Mouse (Mus musculus): Measurements from ENCODE around the gene Iqcf3. TPM values are rescaled to one million over a fixed set of nuclear protein-coding genes. Genes with fewer than 3 reads are reported as not detected.
"Not testable (repeated sequence)": the region's sequence is repeated elsewhere in the genome, so short reads cannot be mapped to it uniquely, and the experiment has no call there.

Gene Iqcf3
- polyA plus RNA-seq, 1 experiment from 2014 or later: not detected

DNA sequence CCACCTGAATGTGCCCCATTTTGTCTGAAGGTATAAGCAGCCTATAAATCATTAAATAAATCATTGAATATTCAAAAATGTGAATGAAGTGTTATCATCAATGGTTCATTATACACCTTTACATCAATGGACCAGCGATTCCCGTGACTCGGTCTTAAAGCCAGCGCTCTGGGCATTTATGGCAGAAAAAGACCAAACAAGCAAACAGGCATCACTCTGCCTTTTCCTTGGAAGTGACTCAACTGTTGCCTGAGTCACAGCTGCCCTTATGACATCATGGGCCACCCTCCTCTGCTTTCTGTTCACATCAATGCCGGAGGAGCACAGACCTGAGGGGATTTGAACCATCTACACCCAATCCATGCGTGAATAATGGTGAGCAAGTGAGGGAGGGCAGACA, 61.8 kb downstream of the Iqcf3 start, which contains the start of gene Iqcf1:
Iqcf1 (plus strand) TSS at position 301 of the 400 bp plus-strand sequence.
- DNase-seq (ENCODE audit: low spot score) (no peak), ATAC-seq (ENCODE audit: insufficient read depth, low FRiP score, low TSS enrichment) (no peak)
- Histone ChIP-seq H3K27ac (ENCODE audit: low read depth, low read length) (no peak within 1 kb of the TSS), H3K36me3 (ENCODE audit: control insufficient read depth, insufficient read depth, low read length) (no peaks in the 10 kb centered on the region), H3K27me3 (ENCODE audit: control insufficient read depth, insufficient read depth, low read length) (no peaks in the 10 kb centered on the region), H3K4me2 (ENCODE audit: low read depth) (no peak within 1 kb of the TSS), H3K4me3 (ENCODE audit: low read depth, low read length) (no peak within 1 kb of the TSS), H3K9me3 (ENCODE audit: control insufficient read depth, low read length) (no peaks in the 10 kb centered on the region), H3K9ac (ENCODE audit: low read length) (no peak within 1 kb of the TSS), H3K4me1 (ENCODE audit: control insufficient read depth, insufficient read depth, low read length) (no peaks in the 10 kb centered on the region)
- 95% methylated on average over 6 of the region's 6 CpGs for WGBS

DNA sequence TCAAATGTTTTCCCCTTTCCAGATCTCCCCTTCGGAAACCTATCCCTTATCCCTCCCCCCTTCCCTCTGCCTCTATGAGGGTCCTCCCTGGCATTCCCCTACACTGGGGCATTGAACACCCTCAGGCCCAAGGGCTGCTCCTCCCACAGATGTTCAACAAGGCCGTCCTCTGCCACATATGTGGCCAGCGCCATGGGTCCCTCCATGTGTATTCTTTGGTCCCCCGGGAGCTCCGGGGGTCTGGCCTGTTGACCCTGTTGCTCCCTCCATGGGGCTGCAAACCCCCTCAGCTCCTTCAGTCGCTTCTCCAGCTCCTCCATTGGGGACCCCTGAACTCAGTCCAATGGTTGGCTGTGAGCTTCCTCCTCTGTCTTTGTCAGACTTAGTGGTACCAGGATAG, 73.8 kb downstream of the Iqcf3 start:
- H3K4me2 ChIP-seq (ENCODE audit: low read depth); ATAC-seq (ENCODE audit: insufficient read depth, low FRiP score, low TSS enrichment); H3K4me1 ChIP-seq (ENCODE audit: control insufficient read depth, insufficient read depth, low read length); H3K27ac ChIP-seq (ENCODE audit: low read depth, low read length); H3K4me3 ChIP-seq (ENCODE audit: low read depth, low read length); H3K27me3 ChIP-seq (ENCODE audit: control insufficient read depth, insufficient read depth, low read length); DNase-seq (ENCODE audit: low spot score); H3K9me3 ChIP-seq (ENCODE audit: control insufficient read depth, low read length); H3K36me3 ChIP-seq (ENCODE audit: control insufficient read depth, insufficient read depth, low read length); H3K9ac ChIP-seq (ENCODE audit: low read length): not testable (repeated sequence)
- WGBS: 84% methylated on average over 6 of the region's 6 CpGs

DNA sequence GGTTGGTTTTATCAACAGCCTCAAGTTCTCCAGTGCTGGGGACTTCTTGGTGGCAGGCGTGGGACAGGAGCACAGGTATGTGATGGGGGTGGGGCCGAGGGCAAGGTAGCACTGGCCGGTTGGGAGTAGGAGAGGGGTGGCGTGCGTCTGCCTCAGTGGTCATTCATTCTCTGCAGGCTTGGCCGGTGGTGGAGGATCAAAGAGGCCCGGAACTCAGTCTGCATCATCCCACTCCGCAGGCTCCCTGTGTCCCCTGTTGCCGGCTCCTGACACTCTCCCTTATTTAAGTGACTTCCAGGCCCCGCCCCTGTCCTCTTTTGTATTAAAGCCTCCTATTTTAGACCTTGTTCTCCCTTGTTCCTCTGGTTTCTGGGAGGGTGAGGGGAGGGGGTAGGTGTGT, 76.4 kb downstream of the Iqcf3 start:
- ATAC-seq (ENCODE audit: insufficient read depth, low FRiP score, low TSS enrichment) (no peak), DNase-seq (ENCODE audit: low spot score) (no peak)
- 84% methylated on average over 10 of the region's 10 CpGs for WGBS
- Histone ChIP-seq H3K27me3 (ENCODE audit: control insufficient read depth, insufficient read depth, low read length) (no peaks in the 10 kb centered on the region), H3K9ac (ENCODE audit: low read length) (no peak overlapping the region), H3K27ac (ENCODE audit: low read depth, low read length) (no peak overlapping the region), H3K36me3 (ENCODE audit: control insufficient read depth, insufficient read depth, low read length) (peaks cover 7% of the 10 kb centered on the region; the same call in 1 of the 2 replicates), H3K4me2 (ENCODE audit: low read depth) (no peak overlapping the region), H3K4me3 (ENCODE audit: low read depth, low read length) (no peak overlapping the region), H3K9me3 (ENCODE audit: control insufficient read depth, low read length) (no peaks in the 10 kb centered on the region), H3K4me1 (ENCODE audit: control insufficient read depth, insufficient read depth, low read length) (no peaks in the 10 kb centered on the region)

DNA sequence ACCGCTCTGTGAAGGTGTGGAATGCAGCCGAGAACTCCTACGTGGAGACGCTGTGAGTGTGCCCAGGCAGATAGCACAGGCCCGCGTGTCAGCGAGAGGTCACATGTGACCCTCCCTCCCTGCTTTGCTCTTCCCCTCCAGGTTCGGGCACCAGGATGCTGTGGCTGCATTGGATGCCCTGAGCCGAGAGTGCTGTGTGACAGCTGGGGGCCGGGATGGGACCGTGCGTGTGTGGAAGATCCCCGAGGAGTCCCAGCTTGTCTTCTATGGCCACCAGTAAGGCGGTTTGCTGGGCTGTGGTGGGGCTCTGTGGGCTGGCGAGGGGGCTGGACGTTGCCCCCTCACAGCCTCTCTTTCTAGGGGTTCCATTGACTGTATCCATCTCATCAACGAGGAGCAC, 77.8 kb downstream of the Iqcf3 start:
- Histone ChIP-seq H3K36me3 (ENCODE audit: control insufficient read depth, insufficient read depth, low read length) (peaks cover 7% of the 10 kb centered on the region; the same call in 1 of the 2 replicates), H3K27ac (ENCODE audit: low read depth, low read length) (no peak overlapping the region)
- WGBS: 94% methylated on average over 17 of the region's 17 CpGs

DNA sequence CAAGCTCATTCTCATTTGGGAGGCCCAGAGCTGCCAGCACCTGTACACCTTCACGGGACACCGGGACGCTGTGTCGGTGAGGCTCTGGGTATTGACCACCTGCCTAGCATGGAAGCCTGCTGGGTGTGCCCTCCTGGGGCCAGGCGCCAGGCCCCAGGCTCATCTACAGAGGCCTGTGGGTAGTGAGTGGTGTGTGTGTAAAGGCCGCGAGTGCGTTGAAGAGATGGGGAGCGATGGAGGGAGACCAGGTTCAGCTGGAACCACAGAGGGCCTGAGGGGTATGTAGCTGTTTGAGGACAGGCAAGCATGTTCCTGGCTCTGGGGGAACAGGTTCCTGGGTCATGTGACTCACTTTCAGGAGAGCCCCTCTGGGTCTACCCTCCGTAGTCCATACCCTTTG, 78.3 kb downstream of the Iqcf3 start:
- no peak overlapping the region for H3K9ac ChIP-seq (ENCODE audit: low read length)
- 95% methylated on average over 10 of the region's 10 CpGs for WGBS
- no peak overlapping the region for H3K27ac ChIP-seq (ENCODE audit: low read depth, low read length)
- peaks cover 1% of the 10 kb centered on the region for H3K4me1 ChIP-seq (ENCODE audit: control insufficient read depth, insufficient read depth, low read length)
- no peaks in the 10 kb centered on the region for H3K27me3 ChIP-seq (ENCODE audit: control insufficient read depth, insufficient read depth, low read length)
- no peak for DNase-seq (ENCODE audit: low spot score)
- ATAC-seq (ENCODE audit: insufficient read depth, low FRiP score, low TSS enrichment): no peak
- peaks cover 7% of the 10 kb centered on the region; the same call in 1 of the 2 replicates for H3K36me3 ChIP-seq (ENCODE audit: control insufficient read depth, insufficient read depth, low read length)
- H3K9me3 ChIP-seq (ENCODE audit: control insufficient read depth, low read length): no peaks in the 10 kb centered on the region
- H3K4me2 ChIP-seq (ENCODE audit: low read depth): no peak overlapping the region
- H3K4me3 ChIP-seq (ENCODE audit: low read depth, low read length): no peak overlapping the region

More for the DNA sequence above, 77.8 kb downstream of the Iqcf3 start:
- Histone ChIP-seq H3K27me3 (ENCODE audit: control insufficient read depth, insufficient read depth, low read length) (no peaks in the 10 kb centered on the region), H3K4me3 (ENCODE audit: low read depth, low read length) (no peak overlapping the region), H3K9me3 (ENCODE audit: control insufficient read depth, low read length) (no peaks in the 10 kb centered on the region), H3K4me1 (ENCODE audit: control insufficient read depth, insufficient read depth, low read length) (no peaks in the 10 kb centered on the region), H3K9ac (ENCODE audit: low read length) (no peak overlapping the region), H3K4me2 (ENCODE audit: low read depth) (no peak overlapping the region)
- ATAC-seq (ENCODE audit: insufficient read depth, low FRiP score, low TSS enrichment): no peak
- DNase-seq (ENCODE audit: low spot score): no peak

DNA sequence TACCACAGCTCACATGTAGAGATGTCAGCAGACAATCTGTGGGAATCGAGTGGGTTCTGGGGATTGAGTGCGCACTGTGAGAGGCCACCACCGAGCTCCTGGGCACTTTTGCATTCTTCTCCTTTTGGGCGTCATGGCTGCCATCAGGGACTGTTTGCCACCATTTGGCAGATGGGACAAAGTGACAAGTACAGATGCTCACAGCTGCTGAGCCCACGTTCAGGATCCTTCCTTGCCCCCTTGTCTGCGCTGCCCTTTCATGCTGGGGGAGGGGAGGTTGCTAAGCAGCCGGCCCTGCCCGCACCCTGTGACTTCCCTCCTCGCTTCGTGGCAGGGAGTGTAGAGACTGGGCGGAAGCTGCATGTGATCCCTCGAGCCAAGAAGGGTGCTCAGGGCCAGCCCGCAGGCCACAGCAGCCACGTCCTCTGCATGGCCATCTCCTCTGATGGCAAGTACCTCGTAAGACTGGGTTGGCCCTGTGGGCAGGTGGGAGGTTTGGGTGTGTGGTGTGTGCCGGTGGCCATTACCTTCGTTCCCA, 78.8 kb downstream of the Iqcf3 start:
- H3K27ac ChIP-seq (ENCODE audit: low read depth, low read length): no peak overlapping the region
- no peaks in the 10 kb centered on the region for H3K27me3 ChIP-seq (ENCODE audit: control insufficient read depth, insufficient read depth, low read length)
- no peaks in the 10 kb centered on the region for H3K9me3 ChIP-seq (ENCODE audit: control insufficient read depth, low read length)
- no peak overlapping the region for H3K4me3 ChIP-seq (ENCODE audit: low read depth, low read length)
- peaks cover 7% of the 10 kb centered on the region; the same call in 1 of the 2 replicates for H3K36me3 ChIP-seq (ENCODE audit: control insufficient read depth, insufficient read depth, low read length)
- H3K4me1 ChIP-seq (ENCODE audit: control insufficient read depth, insufficient read depth, low read length): peaks cover 6% of the 10 kb centered on the region
- 84% methylated on average over 17 of the region's 17 CpGs for WGBS
- ATAC-seq (ENCODE audit: insufficient read depth, low FRiP score, low TSS enrichment) (no peak), DNase-seq (ENCODE audit: low spot score) (no peak)
- H3K4me2 ChIP-seq (ENCODE audit: low read depth): no peak overlapping the region
- H3K9ac ChIP-seq (ENCODE audit: low read length): no peak overlapping the region

DNA sequence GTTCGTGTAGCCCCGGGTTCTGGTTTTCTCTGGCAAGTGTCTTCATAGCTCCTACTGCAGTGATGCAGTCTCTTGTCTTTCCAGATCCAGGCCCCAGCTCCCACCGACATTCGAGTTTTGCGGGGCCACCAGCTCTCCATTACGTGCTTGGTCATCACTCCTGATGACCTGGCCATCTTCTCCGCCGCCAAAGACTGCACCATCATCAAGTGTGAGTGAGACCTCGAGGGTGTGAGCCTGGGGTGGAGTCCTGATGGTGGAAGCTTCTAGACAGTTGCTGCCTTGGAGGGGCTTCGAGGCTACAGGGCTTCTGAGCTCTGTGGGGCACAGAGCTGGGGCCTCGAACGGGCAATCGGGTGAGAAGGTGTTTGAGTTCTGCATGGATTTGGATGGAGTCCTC, 79.8 kb downstream of the Iqcf3 start:
- Histone ChIP-seq H3K27me3 (ENCODE audit: control insufficient read depth, insufficient read depth, low read length) (no peaks in the 10 kb centered on the region), H3K4me3 (ENCODE audit: low read depth, low read length) (no peak overlapping the region), H3K36me3 (ENCODE audit: control insufficient read depth, insufficient read depth, low read length) (peaks cover 7% of the 10 kb centered on the region; the same call in 1 of the 2 replicates), H3K4me2 (ENCODE audit: low read depth) (no peak overlapping the region), H3K9me3 (ENCODE audit: control insufficient read depth, low read length) (no peaks in the 10 kb centered on the region), H3K4me1 (ENCODE audit: control insufficient read depth, insufficient read depth, low read length) (peaks cover 7% of the 10 kb centered on the region), H3K9ac (ENCODE audit: low read length) (no peak overlapping the region), H3K27ac (ENCODE audit: low read depth, low read length) (no peak overlapping the region)
- 91% methylated on average over 13 of the region's 13 CpGs for WGBS
- ATAC-seq (ENCODE audit: insufficient read depth, low FRiP score, low TSS enrichment) (no peak), DNase-seq (ENCODE audit: low spot score) (no peak)

DNA sequence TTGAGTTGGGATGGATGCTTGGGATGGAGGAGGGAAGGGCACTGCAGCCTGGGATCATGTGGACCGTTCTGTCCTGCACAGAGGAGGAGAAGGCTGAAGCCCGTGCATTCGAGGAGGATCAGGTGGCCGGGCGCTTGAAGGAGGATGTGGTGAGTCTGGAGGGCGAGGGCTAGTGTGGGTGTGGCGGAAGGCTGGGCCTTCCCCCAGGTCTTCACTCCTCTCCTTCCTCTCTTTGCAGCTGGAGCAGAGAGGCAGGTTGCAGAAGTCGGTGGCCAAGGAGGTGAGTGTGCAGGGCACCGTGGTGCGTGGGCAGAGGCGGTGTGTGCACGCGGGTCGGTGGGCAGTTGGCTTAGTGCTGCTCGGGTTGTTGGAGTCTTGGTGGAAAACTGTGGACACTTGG, 80.4 kb downstream of the Iqcf3 start:
- Histone ChIP-seq H3K9ac (ENCODE audit: low read length) (no peak overlapping the region), H3K36me3 (ENCODE audit: control insufficient read depth, insufficient read depth, low read length) (peaks cover 7% of the 10 kb centered on the region; the same call in 1 of the 2 replicates), H3K27me3 (ENCODE audit: control insufficient read depth, insufficient read depth, low read length) (no peaks in the 10 kb centered on the region), H3K4me1 (ENCODE audit: control insufficient read depth, insufficient read depth, low read length) (peaks cover 7% of the 10 kb centered on the region), H3K4me2 (ENCODE audit: low read depth) (no peak overlapping the region), H3K27ac (ENCODE audit: low read depth, low read length) (no peak overlapping the region), H3K4me3 (ENCODE audit: low read depth, low read length) (no peak overlapping the region), H3K9me3 (ENCODE audit: control insufficient read depth, low read length) (no peaks in the 10 kb centered on the region)
- WGBS: 97% methylated on average over 15 of the region's 15 CpGs
- DNase-seq (ENCODE audit: low spot score) (no peak), ATAC-seq (ENCODE audit: insufficient read depth, low FRiP score, low TSS enrichment) (no peak)

DNA sequence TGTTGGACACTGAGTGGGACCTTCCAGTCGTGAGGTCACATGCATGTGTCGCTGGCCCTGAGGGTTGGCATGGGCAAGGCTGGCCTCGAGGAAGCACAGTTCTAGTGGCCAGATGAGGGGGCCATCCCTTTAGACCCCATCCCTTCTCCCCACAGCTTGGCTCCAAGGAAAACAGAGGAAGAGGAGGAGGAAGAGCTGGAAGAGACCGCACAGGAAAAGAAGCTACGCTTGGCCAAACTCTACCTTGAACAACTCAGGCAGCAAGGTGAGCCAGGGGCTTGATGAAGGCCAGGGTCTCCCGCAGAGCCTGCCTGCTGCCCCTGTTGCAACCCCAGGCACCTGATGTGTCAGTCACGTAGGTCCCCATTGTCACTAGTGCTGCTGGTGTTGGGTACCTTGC, 80.9 kb downstream of the Iqcf3 start:
- Histone ChIP-seq H3K4me3 (ENCODE audit: low read depth, low read length) (no peak overlapping the region), H3K4me2 (ENCODE audit: low read depth) (no peak overlapping the region), H3K27me3 (ENCODE audit: control insufficient read depth, insufficient read depth, low read length) (no peaks in the 10 kb centered on the region), H3K4me1 (ENCODE audit: control insufficient read depth, insufficient read depth, low read length) (peaks cover 7% of the 10 kb centered on the region), H3K9me3 (ENCODE audit: control insufficient read depth, low read length) (no peaks in the 10 kb centered on the region), H3K36me3 (ENCODE audit: control insufficient read depth, insufficient read depth, low read length) (peaks cover 7% of the 10 kb centered on the region; the same call in 1 of the 2 replicates), H3K27ac (ENCODE audit: low read depth, low read length) (no peak overlapping the region), H3K9ac (ENCODE audit: low read length) (no peak overlapping the region)
- ATAC-seq (ENCODE audit: insufficient read depth, low FRiP score, low TSS enrichment) (no peak), DNase-seq (ENCODE audit: low spot score) (no peak)
- whole genome bisulfite sequencing: 94% methylated on average over 7 of the region's 7 CpGs

Data from neural tube, embryonic 11.5 days (tissue).